Mouse (Mus musculus) adrenal gland, postnatal 10 days (tissue): ENCODE measurements around the gene Gm28870. TPM values are rescaled to one million over a fixed set of nuclear protein-coding genes. Genes with fewer than 3 reads are reported as not detected.
"Not testable (repeated sequence)": the region's sequence is repeated elsewhere in the genome, so short reads cannot be mapped to it uniquely, and the experiment has no call there.

Experiments
- DNase-seq: peaks from one replicate; pipeline ENCODE4 v3.0.0; 2021; ENCODE audit warnings: mixed read lengths
- long read RNA-seq, 2 experiments: library from polyadenylated mRNA; stranded (forward); transcript quantifications; one replicate each; pipeline ENCODE4 v2.0.0; 2021
- total RNA-seq, 2 experiments: library from RNA; stranded (reverse); gene quantifications; 2 replicates each; pipeline ENCODE4 v1.2.3; 2021

Gene Gm28870
- not detected for total RNA-seq
- long read RNA-seq, experiment 1, result 0 reads
- long read RNA-seq, experiment 2, result 0 reads

GRCm38 (mm10) chrY:50096976-50097375, at the start of gene Gm28870:
Gm28870 (plus strand) TSS chrY:50097276.
- DNase-seq, result not testable (repeated sequence)
